Mouse (Mus musculus): Measurements from ENCODE around the gene Trmt1.
A peak's percentile ranks its signal among the peaks of the same experiment; 100 is the strongest.

Trmt1 gene

GRCm38 (mm10) chr8:84686191-84687002 lies at the start of gene Trmt1:
Gene Trmt1 (plus strand): TSS chr8:84686307.
- no peak for DNase-seq (ENCODE audit: low spot score)

DNA sequence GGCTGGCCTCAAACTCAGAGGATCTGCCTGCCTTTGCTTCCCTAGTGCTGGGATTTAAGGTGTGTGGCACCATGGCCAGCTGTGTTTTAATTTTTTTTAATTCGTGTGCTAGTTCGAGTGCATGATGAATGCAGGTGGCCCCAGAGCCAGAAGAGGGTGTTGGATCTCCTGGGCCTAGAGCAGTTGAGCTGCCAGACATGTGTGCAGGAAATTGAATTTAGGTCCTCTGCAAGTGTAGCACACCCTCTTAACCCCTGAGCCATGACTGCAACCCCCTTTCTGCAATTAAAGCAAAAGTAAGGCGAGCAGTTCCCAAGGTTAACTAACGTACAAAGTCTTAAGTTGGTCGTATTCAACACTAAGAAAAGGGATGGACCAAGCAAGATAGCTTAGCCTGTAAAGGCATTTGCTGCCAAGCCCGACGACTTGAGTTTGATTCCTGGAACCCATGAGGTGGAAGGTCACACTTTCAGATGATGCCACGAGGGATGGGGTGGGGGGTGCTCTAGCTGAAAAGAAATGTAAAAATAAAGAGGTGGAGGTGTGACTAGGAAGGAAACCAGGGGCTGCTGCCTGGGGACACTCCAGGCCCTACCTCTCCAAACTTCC lies 48.1 kb upstream of the Trmt1 start:
- DNase-seq (ENCODE audit: low spot score): no peak

DNA sequence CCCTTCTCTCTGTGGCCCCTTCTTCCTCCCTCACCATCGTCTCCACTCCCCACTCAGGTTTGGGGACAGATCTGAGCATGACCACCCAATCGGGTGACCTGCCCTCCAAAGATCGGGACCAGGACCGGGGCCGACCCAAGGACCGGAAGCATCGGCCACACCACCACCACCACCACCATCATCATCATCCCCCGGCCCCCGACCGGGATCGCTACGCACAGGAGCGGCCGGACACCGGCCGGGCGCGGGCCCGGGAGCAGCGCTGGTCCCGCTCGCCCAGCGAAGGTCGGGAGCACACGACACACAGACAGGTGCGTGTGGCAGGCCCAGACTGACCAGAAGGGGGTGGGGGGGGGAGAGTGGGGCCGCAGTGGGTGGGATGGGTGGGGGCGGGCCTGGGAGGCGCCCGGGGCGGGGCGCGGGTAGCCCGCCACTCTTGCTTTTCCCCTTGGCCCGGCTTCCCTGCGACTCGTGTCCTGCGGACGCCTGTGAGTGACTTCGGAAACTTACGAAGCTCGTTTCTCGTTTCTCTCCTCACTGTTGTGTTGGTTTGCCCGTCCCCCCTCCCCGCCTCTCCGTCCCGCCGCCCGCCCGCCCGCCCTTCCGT lies 47.4 kb upstream of the Trmt1 start:
- DNase-seq (ENCODE audit: low spot score): peak; percentile 19

DNA sequence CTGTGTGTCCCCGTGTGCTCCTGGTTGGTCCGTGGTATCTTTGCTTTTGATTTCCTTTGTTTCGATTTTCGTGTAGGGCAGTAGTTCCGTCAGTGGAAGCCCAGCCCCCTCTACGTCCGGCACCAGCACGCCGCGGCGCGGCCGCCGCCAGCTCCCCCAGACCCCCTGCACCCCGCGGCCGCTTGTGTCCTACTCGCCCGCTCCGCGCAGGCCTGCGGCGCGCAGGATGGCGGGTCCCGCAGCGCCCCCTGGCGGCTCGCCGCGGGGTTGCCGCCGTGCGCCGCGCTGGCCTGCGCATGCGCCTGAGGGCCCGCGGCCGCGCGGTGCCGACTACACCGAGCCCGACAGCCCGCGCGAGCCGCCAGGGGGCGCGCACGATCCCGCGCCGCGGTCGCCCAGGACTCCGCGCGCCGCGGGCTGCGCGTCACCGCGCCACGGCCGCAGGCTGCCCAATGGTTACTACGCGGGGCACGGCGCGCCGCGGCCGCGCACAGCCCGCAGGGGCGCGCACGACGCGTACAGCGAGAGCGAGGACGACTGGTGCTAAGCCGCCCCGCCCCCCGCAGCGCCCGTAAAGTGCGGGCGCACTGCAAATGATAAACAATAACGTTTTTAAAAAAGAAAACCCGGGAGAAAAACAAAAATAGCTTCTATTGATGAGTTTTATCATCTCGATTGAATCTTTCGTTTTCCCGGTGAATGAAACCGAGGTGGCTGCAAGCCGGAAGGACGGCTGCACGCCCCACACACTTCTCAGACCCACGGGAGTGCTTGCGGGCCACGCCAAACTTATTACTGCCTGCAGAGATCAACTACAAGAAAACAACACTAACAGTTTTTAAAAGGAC lies 46.7 kb upstream of the Trmt1 start:
- DNase-seq (ENCODE audit: low spot score): peak; percentile 95

DNA sequence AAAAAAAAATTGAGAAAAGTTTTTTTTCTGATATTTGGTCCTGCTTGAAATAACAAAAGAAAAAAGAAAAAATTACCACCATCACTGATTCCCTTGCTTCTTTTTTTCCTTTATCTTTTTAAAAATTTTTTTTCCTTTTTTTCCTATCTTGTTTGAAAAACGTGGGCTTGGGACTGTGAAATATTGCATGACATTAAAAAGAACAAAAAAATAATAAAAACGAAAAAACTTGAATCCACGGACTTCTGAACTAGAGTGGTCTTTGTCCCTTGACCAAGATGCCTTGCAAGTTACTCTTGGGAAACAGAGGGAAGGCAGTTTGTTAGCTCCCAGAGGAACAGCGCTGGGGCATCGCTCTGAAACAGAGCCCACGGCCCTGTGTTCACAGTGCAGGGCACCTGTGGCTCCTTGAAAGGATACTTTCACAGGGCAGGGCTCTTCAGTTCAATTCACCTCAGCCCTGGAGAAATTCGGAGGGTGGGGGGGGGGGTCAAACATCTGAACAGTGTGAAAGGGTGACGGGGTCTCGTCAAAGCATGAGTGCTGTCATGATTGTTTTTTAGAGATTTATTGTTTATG lies 46.0 kb upstream of the Trmt1 start:
- no peak for DNase-seq (ENCODE audit: low spot score)

- no peak for DNase-seq (ENCODE audit: low spot score)
Measured at GRCm38 (mm10) chr8:84640617-84641294, 45.4 kb upstream of the Trmt1 start.

- DNase-seq (ENCODE audit: low spot score): no peak
Measured at GRCm38 (mm10) chr8:84641578-84642361, 44.3 kb upstream of the Trmt1 start.

- DNase-seq (ENCODE audit: low spot score): no peak
Measured at GRCm38 (mm10) chr8:84643019-84643418, 43.1 kb upstream of the Trmt1 start.

GRCm38 (mm10) chr8:84646800-84647199 lies 39.3 kb upstream of the Trmt1 start:
- DNase-seq (ENCODE audit: low spot score): no peak

DNA sequence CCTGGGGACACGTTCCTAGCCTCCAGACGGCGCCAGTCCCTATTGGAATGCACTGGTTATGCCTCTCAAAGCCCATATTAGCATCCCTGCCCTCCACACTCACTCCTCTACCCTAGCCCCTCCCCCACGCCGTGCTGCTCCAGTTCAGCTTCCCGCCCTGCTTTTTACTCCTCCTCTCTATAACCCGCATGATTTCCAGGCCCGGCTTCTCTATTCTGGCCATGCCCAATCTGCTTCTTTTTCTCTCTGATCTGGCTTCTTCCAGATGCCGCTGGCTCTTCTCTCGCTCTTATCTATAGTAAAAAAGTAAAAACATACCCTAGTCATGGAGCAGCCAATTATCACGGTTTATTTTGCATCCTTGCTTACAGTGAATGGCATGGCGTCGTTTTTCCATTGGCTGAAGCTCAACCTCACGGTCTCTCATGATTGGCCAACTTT lies 38.6 kb upstream of the Trmt1 start:
- no peak for DNase-seq (ENCODE audit: low spot score)

GRCm38 (mm10) chr8:84650213-84650612 lies 35.9 kb upstream of the Trmt1 start:
- DNase-seq (ENCODE audit: low spot score): no peak

DNA sequence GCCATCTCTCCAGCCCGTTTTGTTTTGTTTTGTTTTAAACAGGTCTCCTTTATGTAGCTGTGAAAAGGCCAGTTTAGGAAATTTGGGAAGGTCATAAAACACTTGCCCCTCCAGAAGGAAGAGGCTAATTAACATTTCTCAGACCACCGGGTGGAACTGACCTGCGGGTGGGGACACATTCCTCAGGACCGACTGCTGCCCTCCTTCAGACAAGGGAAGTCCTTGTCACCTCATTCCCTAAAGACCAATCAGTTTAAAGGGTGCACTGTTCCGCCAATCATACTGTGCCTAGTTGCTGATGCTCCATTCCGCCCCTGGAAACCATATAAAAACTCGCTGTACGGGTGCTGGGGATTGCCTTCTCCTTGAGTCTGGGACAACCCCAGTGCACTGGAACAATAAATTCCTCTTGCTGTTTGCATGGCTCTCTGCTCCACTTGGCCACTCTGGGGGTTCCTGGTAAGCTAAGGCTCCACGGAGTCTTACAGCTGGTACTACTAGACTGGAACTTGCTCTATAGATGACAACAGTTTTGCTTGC lies 32.9 kb upstream of the Trmt1 start:
- no peak for DNase-seq (ENCODE audit: low spot score)

DNA sequence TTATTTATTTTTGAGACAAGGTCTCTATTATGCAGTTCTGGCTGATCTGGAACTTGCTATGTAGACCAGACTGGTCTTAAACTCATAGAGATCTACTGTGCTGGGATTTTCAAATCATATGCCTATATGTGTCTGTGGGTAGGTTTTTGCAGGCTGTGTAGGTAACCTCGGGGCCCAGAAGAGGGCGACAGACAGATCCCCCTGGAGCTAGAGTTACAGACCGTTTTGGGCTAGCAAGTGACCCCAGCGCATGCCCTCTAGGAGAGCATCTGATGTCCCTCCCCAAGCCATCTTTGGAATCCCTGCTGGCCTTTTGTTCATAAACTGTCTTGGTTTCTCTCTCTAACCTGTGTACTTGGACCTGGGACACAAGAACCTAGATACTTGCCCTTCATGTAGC lies 31.5 kb upstream of the Trmt1 start:
- DNase-seq (ENCODE audit: low spot score): no peak

DNA sequence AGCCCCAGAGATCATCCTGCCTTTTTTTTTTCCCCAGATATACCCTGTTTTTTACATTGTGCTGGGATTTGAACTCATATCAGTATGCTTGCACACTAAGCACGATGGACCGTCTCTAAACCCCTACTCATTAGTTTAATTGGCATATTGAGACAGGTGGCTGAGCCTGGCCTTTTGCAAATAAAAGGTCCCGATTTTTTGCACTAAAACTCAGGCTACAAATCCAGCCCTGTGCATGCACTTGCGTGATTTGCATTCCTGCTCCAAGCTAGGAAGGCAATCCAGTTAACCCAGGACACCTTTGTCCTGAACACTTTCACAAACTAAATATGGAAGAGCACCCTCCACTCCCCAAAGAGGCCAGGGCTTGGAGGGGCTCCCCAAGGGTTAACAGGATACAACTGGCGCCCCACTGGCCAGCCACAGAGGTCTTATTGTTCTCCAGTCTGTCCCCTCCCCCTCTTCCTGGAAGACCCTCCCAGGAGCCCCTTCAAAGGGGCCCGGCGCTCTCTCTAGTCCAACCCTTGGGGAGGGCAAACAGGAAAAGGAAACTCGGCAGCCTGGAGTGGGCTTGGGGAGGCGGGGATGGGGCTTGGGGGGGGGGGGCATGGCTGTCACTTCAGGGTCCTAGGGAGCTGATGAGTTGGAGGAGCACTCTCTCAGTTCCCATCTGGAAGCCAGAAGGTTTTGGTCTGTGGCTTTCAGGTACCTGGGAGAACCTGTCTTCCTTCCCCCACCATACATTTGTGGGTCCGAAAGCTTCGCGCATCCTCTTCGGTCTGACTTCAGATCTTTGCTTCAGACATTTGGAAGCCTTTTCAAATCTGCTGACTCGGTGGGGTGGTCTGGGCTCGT lies 30.5 kb upstream of the Trmt1 start:
- DNase-seq (ENCODE audit: low spot score): no peak

DNA sequence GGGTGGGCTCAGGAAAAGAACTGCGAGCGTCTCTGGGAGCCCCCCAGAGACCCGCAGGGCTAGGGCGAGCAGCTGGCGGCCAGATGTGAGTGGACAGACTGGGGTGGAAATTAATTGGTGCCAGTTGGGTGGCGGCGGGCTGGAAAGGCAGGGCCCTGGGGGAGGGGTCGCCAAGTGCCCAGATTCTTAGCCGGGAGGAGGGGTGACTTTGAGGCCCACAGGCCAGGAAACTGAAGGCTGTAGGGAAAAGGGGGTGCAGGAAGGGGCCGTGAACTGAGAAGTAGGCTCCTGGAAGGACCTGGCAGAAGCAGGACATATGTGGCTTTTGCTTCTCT lies 29.9 kb upstream of the Trmt1 start:
- no peak for DNase-seq (ENCODE audit: low spot score)

DNA sequence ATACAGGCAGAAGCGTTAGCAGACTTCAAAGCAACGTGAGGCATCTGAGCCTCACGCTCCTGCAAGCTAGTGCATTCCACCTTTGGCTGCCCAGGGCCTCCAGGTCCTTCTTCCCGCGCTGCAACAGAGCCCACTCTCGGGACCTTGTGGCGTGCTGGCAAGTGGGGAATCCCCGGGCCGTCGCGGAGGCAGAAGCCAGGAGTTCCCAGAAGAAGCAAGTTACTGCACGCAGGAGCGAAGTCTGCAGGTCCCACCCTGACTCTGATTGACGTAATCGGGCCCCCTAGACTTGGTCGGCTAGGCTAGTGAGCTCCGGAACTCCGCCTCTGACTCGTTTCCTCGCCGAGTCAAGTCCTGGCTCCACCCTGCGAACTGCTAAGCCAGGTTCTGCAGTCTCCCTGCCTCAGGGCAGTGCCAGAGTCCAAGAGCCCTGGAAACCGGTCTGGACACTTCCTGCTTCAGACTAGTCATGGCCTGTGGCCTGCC lies 29.4 kb upstream of the Trmt1 start:
- DNase-seq (ENCODE audit: low spot score): peak; percentile 62

GRCm38 (mm10) chr8:84657203-84657602 lies 28.9 kb upstream of the Trmt1 start:
- DNase-seq (ENCODE audit: low spot score): no peak

DNA sequence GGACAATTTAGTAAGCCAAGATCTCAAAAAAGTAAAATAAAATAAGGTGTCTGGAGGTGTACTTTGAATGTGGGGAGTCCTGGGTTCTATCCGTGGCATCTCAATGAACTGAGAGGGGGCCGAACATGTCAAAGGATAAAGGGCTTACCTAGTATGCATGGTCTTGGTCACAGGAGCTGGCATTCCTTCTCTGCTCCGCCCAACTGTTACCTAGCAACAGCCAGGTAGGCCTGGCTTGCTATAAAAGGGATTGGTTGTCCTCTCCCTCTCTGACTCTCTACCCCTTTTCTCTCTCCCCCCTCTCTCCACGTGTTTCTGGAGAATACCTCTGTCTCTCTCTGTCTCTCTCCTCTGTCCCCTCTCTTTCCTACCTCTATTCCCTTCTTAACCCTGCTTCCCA lies 28.4 kb upstream of the Trmt1 start:
- no peak for DNase-seq (ENCODE audit: low spot score)

GRCm38 (mm10) chr8:84658951-84659350 lies 27.2 kb upstream of the Trmt1 start:
- DNase-seq (ENCODE audit: low spot score): no peak
